Mouse (Mus musculus): ENCODE results near the gene Rec114.

GRCm38 (mm10) chr9:58682106-58682505, 61.7 kb downstream of the Rec114 start:
- no peak for TF ChIP-seq CTCF (IDR thresholded peaks at IDR 0.05; ENCODE audit: low read depth, low read length)
- no peak for TF ChIP-seq POLR2A (IDR thresholded peaks at IDR 0.05; ENCODE audit: extremely low read depth, insufficient read depth, low read length)
